Mouse (Mus musculus) CD4-positive, CD25-positive, alpha-beta regulatory T cell (primary cell): ENCODE measurements around the gene Ccdc120. TPM values are rescaled to one million over a fixed set of nuclear protein-coding genes. Genes with fewer than 3 reads are reported as not detected.

Experiments used
- polyA plus RNA-seq: library from polyadenylated mRNA; unstranded; fragments of 100-300 nt; shearing (Covaris generic); gene quantifications from one replicate; pipeline ENCODE4 v1.2.1, GENCODE M21; 2017

Ccdc120 gene
- polyA plus RNA-seq: not detected

GRCm38 (mm10) chrX:7750432-7751116 is at the start of gene Ccdc120:
Gene Ccdc120, minus strand, starts transcription at chrX:7750905.

DNA sequence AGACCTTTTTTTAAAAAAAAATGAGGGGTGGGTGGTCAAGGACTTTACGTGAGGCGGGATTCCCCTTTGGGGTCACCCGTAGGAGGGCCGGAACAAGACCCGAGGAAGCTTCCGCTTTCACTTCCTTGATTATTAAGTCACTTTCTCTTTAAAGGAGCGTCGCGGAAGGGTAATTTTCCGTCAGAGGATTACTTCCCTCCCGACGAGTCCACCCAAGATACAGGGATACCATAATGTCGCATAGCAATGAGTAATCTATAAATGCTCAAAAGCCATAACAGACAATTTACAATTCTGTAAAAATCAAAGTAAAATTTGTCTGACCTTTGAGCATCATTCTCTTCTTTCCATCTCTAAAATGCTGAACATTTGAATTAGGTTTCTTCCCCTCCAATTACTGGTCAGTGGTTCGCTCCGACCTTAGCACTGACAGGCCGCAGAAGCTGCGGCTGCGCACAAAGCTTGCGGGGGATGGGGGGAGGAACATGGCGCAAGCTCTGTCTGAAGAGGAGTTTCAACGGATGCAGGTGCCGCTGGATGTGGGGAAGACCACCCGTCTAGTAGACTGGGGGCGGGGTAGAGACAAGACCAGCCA is 38.9 kb upstream of the Ccdc120 start, which contains the start of gene Gripap1:
Gripap1 (plus strand) TSS at position 224 of the 595 bp plus-strand sequence.

GRCm38 (mm10) chrX:7762137-7762920 is 11.6 kb upstream of the Ccdc120 start, which contains the start of gene Tfe3:
Gene Tfe3, plus strand, starts transcription at chrX:7762560.

DNA sequence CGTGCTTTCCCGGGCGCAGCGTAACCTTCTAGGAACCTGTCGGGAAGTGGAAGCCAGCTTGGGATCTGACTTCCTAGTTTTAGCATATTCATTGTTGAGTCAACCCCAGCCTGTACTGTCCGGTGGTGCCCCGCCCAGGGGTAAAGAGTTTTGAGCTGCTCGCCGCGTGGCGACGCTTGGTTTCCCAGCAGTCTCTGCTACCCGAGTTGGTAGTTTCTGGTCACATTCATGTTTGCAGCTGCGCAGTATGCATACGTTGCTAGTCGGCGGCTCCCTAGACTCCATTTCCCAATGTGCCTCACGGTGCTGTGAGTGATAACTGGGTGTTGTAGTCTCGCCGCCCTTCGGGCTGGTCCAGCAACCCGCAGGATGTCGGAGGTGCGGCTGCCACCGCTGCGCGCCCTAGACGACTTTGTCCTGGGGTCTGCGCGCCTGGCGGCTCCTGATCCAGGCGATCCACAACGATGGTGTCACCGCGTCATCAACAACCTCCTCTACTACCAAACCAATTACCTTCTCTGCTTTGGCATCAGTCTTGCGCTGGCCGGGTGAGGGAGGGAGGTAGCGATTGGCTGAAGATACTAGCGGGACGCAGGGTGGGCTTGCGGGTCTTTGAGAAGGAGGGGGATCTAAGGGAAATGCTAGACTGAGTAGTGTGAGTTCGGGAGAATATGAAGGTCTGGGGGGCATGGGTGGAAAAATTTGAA is 22.3 kb downstream of the Ccdc120 start, which contains the start of gene Praf2:
Praf2 (plus strand) TSS at position 225 of the 707 bp plus-strand sequence.

GRCm38 (mm10) chrX:7721514-7722281 is 29.0 kb downstream of the Ccdc120 start, which contains the start of gene Gm45208:
Gene Gm45208, plus strand, starts transcription at chrX:7722245.

GRCm38 (mm10) chrX:7714135-7714899 is 36.4 kb downstream of the Ccdc120 start, which contains the start of gene Wdr45:
Gene Wdr45, plus strand, starts transcription at chrX:7714333.

DNA sequence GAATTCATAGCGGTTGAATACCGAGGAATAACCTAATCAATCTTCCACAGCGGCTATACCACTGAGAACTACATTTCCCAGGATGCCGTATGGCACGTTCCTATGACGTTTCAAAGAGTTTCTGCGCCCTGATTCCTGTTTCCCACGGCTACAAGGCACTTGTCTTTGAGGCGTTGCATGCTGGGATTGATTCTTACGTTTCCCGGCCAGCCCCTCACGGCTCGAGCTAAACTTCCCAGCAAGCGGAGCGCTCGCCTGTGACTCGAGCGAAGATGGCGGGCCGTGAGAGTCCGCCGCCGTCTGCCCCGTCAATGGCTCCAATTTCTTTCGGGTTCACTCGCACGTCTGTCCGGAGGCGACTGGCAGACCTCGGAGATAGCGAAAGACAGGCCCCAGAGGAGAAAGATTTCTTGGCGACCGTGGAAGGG is 53.7 kb downstream of the Ccdc120 start, which contains the start of gene Gpkow:
Gpkow (plus strand) TSS at position 178 of the 428 bp plus-strand sequence.

Other genes starting within 250 kb of the Ccdc120 start
- 130 TPM for gene Foxp3, start 177.3 kb downstream of the Ccdc120 start, polyA plus RNA-seq
- 22.6 TPM for gene Ppp1r3f, start 176.6 kb downstream of the Ccdc120 start, polyA plus RNA-seq
- gene Ccdc22, start 145.4 kb downstream of the Ccdc120 start, polyA plus RNA-seq: 34.2 TPM
- 0.14 TPM for gene Cacna1f, start 143.8 kb downstream of the Ccdc120 start, polyA plus RNA-seq
- gene Syp, start 112.4 kb downstream of the Ccdc120 start, polyA plus RNA-seq: 20.3 TPM
- gene Prickle3, start 93.6 kb downstream of the Ccdc120 start, polyA plus RNA-seq: 38.5 TPM
- gene Plp2, start 79.5 kb downstream of the Ccdc120 start, polyA plus RNA-seq: 109 TPM
- not detected for gene Magix, start 69.7 kb downstream of the Ccdc120 start, polyA plus RNA-seq
- gene Gpkow, start 53.8 kb downstream of the Ccdc120 start, polyA plus RNA-seq: 65.3 TPM
- gene Wdr45, start 36.6 kb downstream of the Ccdc120 start, polyA plus RNA-seq: 77.9 TPM
- gene Gm45208, start 28.7 kb downstream of the Ccdc120 start, polyA plus RNA-seq: 0.45 TPM
- gene Praf2, start 22.5 kb downstream of the Ccdc120 start, polyA plus RNA-seq: 26.2 TPM
- 31.1 TPM for gene Tfe3, start 11.7 kb upstream of the Ccdc120 start, polyA plus RNA-seq
- 117 TPM for gene Gripap1, start 38.9 kb upstream of the Ccdc120 start, polyA plus RNA-seq
- 0.73 TPM for gene Kcnd1, start 71.4 kb upstream of the Ccdc120 start, polyA plus RNA-seq
- 221 TPM for gene Otud5, start 90.5 kb upstream of the Ccdc120 start, polyA plus RNA-seq
- 50.5 TPM for gene Pim2, start 127.4 kb upstream of the Ccdc120 start, polyA plus RNA-seq
- 35.8 TPM for gene Slc35a2, start 133.1 kb upstream of the Ccdc120 start, polyA plus RNA-seq
- gene Pqbp1, start 148.4 kb upstream of the Ccdc120 start, polyA plus RNA-seq: 136 TPM
- gene Timm17b, start 148.5 kb upstream of the Ccdc120 start, polyA plus RNA-seq: 122 TPM
- not detected for gene Gm10491, start 156.9 kb upstream of the Ccdc120 start, polyA plus RNA-seq
- gene Gm10490, start 158.6 kb upstream of the Ccdc120 start, polyA plus RNA-seq: not detected
- not detected for gene Pcsk1n, start 168.9 kb upstream of the Ccdc120 start, polyA plus RNA-seq
- gene Eras, start 177.7 kb upstream of the Ccdc120 start, polyA plus RNA-seq: not detected
- 15.6 TPM for gene Hdac6, start 197.0 kb upstream of the Ccdc120 start, polyA plus RNA-seq
- 58.7 TPM for gene Gata1, start 227.2 kb upstream of the Ccdc120 start, polyA plus RNA-seq